Mouse (Mus musculus) testis, adult 2 months (tissue): ENCODE results near the gene Casc3.

Experiments
- CTCF ChIP-seq: fragments of 200-500 bp; IDR thresholded peaks from 2 replicates; pipeline ENCODE4 v1.5.1; 2012; ENCODE audit warnings: low read depth, mild to moderate bottlenecking, inconsistent platforms, low read length, moderate library complexity; ENCODE audit not compliant: control insufficient read depth, insufficient read depth, insufficient replicate concordance
- POLR2A ChIP-seq: fragments of 200-500 bp; IDR thresholded peaks from 2 replicates; pipeline ENCODE4 v1.6.1; 2012; ENCODE audit warnings: low read depth, mild to moderate bottlenecking, inconsistent platforms, low read length, moderate library complexity; ENCODE audit not compliant: control insufficient read depth

- TF ChIP-seq POLR2A (no peak), CTCF (no peak)
These were observed 23.2 kb downstream of the Casc3 start for GRCm38 (mm10) chr11:98827877-98828276.
